Mouse (Mus musculus): ENCODE results near the gene Acsf3.

GRCm38 (mm10) chr8:122745022-122745749 lies 30.1 kb upstream of the Acsf3 start:
- TF ChIP-seq GABPA (IDR thresholded peaks at IDR 0.05; ENCODE audit: insufficient replicate concordance, low read depth, low read length) = no peak
- no peak for TF ChIP-seq NELFE (IDR thresholded peaks at IDR 0.05; ENCODE audit: low read depth, low read length)
- no peak for TF ChIP-seq USF2 (conservative IDR thresholded peaks at IDR 0.05; ENCODE audit: low read depth, low read length)
- TF ChIP-seq E2F4 (IDR thresholded peaks at IDR 0.05; ENCODE audit: insufficient replicate concordance, low read depth, low read length) = no peak
- no peak for TF ChIP-seq EP300 (IDR thresholded peaks at IDR 0.05; ENCODE audit: low read length)
- no peak for TF ChIP-seq CHD2 (IDR thresholded peaks at IDR 0.05; ENCODE audit: low read length)
- TF ChIP-seq MEF2A (IDR thresholded peaks at IDR 0.05; ENCODE audit: borderline replicate concordance, low read depth, low read length) = no peak
- TF ChIP-seq CTCF (conservative IDR thresholded peaks at IDR 0.05 in 1 of 2, IDR thresholded peaks at IDR 0.05 in 1 of 2; ENCODE audit: low read depth in 2 of 2, low read length in 2 of 2) = no peak
- no peak for TF ChIP-seq RCOR1 (conservative IDR thresholded peaks at IDR 0.05; ENCODE audit: low read depth, low read length)
- no peak for TF ChIP-seq NRF1 (IDR thresholded peaks at IDR 0.05; ENCODE audit: low read depth, low read length)
- TF ChIP-seq ZC3H11A (IDR thresholded peaks at IDR 0.05; ENCODE audit: low read depth, low read length) = no peak

Data from CH12.LX (cell line).